Comparison of ENCODE assay signal across 14 mouse cellular contexts in the genomic region with DNA sequence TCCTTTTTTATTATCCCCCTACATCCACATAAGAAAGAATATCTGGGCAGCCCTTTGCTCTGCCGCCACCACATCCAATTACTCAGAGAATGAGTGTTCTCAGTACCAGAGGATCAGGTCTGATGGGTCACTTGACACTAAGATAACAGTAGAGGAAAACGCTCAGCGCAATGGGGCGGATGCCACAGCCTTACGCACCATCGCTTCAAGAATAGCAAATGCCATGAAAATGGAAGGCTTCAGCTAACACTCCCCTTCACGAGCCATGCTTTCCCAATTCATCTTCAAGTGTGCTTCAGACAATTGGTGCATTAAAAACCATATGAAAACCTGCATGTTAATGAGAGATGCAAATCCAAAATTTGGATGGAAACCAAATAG.
DNase-seq lines count a peak whose midpoint lies in the region; ATAC-seq lines count a peak whose summit lies in the region.
"Had no signal": no experiment of that assay in that cellular context is flagged by ENCODE, and none has a peak within 500 bp of the region (broad histone marks: within the 10 kb centered on the region; RNA-seq: fewer than 3 reads in every experiment).

No protein-coding gene starts in this region.

- 24% methylated on average over 7 of the region's 7 CpGs for WGBS in kidney, embryonic 16.5 days
- 50% methylated on average over 7 of the region's 7 CpGs for WGBS in hindbrain, embryonic 13.5 days
- 40% methylated on average over 7 of the region's 7 CpGs for WGBS in neural tube, embryonic 14.5 days

- no peaks in the 10 kb centered on the region for H3K36me3 ChIP-seq in kidney, embryonic 16.5 days (ENCODE audit: insufficient read depth, low read length)
- H3K36me3 ChIP-seq in hindbrain, embryonic 13.5 days = no peaks in the 10 kb centered on the region
- no peaks in the 10 kb centered on the region for H3K36me3 ChIP-seq in neural tube, embryonic 14.5 days (ENCODE audit: control insufficient read depth, insufficient read depth, low read length)

- peak; percentile 31 for DNase-seq in embryo, embryonic 10.5 days (ENCODE audit: low spot score)
- DNase-seq in embryo, embryonic 9.5 days (ENCODE audit: extremely low spot score) = no peak
- no peak for DNase-seq in kidney, adult 8-10 months
- DNase-seq in layer of hippocampus, adult 9-11 months = no peak
- DNase-seq: adrenal gland, postnatal 25 days; cerebellum, adult 9-10 months; kidney, postnatal 10 days had no signal

- no peaks in the 10 kb centered on the region for H3K27me3 ChIP-seq in kidney, embryonic 16.5 days (ENCODE audit: insufficient read depth, low read length)
- H3K27me3 ChIP-seq in hindbrain, embryonic 13.5 days = no peaks in the 10 kb centered on the region
- H3K27me3 ChIP-seq in neural tube, embryonic 14.5 days (ENCODE audit: control insufficient read depth, insufficient read depth, low read length) = no peaks in the 10 kb centered on the region

- ATAC-seq in kidney, embryonic 16.5 days (ENCODE audit: low FRiP score, low TSS enrichment) = peak; percentile 62; the same call in 1 of the 2 replicates
- no peak for ATAC-seq in hindbrain, embryonic 13.5 days (ENCODE audit: low FRiP score)
- ATAC-seq in neural tube, embryonic 14.5 days (ENCODE audit: low read depth) = no peak; the same call in 1 of the 2 replicates
- ATAC-seq in erythroblast, adult 5-6 weeks (replicated peaks; ENCODE audit: low FRiP score, poor library complexity, severe bottlenecking) = no peak
- ATAC-seq: lung, postnatal 0 days had no signal

- no peak overlapping the region; the same call in 1 of the 2 replicates for H3K4me2 ChIP-seq in kidney, embryonic 16.5 days (replicated peaks; ENCODE audit: low read depth, low read length)
- H3K4me2 ChIP-seq in hindbrain, embryonic 13.5 days = 0 out of 2 replicates have a peak overlapping the region, but pooled peaks have one; percentile 6
- no peak overlapping the region for H3K4me2 ChIP-seq in neural tube, embryonic 14.5 days (ENCODE audit: low read depth, low read length)

- no peak overlapping the region for H3K9ac ChIP-seq in kidney, embryonic 16.5 days (replicated peaks; ENCODE audit: low read length)
- no peak overlapping the region for H3K9ac ChIP-seq in hindbrain, embryonic 13.5 days
- H3K9ac ChIP-seq in neural tube, embryonic 14.5 days (replicated peaks; ENCODE audit: low read depth, low read length) = no peak overlapping the region
- H3K9ac ChIP-seq: liver, embryonic 14.5 days had no signal

- H3K4me1 ChIP-seq in kidney, embryonic 16.5 days (ENCODE audit: insufficient read depth, low read length) = peaks cover 3% of the 10 kb centered on the region; the same call in 1 of the 2 replicates
- peaks cover 36% of the 10 kb centered on the region for H3K4me1 ChIP-seq in hindbrain, embryonic 13.5 days (replicated peaks)
- H3K4me1 ChIP-seq in neural tube, embryonic 14.5 days (ENCODE audit: control insufficient read depth, insufficient read depth, low read length) = peaks cover 16% of the 10 kb centered on the region

- H3K4me3 ChIP-seq in kidney, embryonic 16.5 days (ENCODE audit: low read length) = no peak overlapping the region
- H3K4me3 ChIP-seq in hindbrain, embryonic 13.5 days = no peak overlapping the region
- no peak overlapping the region for H3K4me3 ChIP-seq in neural tube, embryonic 14.5 days (ENCODE audit: low read depth, low read length)
- H3K4me3 ChIP-seq: left cerebral cortex, adult 2 months had no signal

- no peak overlapping the region for H3K27ac ChIP-seq in kidney, embryonic 16.5 days (ENCODE audit: low read length)
- peak overlapping the region; percentile 52 for H3K27ac ChIP-seq in hindbrain, embryonic 13.5 days
- peak overlapping the region; percentile 23; the same call in 1 of the 2 replicates for H3K27ac ChIP-seq in neural tube, embryonic 14.5 days (ENCODE audit: low read depth, low read length)
- H3K27ac ChIP-seq: liver, embryonic 14.5 days had no signal

- H3K9me3 ChIP-seq in kidney, embryonic 16.5 days (ENCODE audit: low read length) = no peaks in the 10 kb centered on the region
- no peaks in the 10 kb centered on the region for H3K9me3 ChIP-seq in hindbrain, embryonic 13.5 days
- no peaks in the 10 kb centered on the region for H3K9me3 ChIP-seq in neural tube, embryonic 14.5 days (ENCODE audit: control insufficient read depth, low read length)
